Mouse (Mus musculus): ENCODE data around the gene Zbtb18. TPM values are rescaled to one million over a fixed set of nuclear protein-coding genes. Genes with fewer than 3 reads are reported as not detected.

Zbtb18 gene
- polyA plus RNA-seq, 2 experiments = 0.55 to 4.5 TPM

GRCm38 (mm10) chr1:177478578-177478977 lies 36.4 kb downstream of the Zbtb18 start:
- no peak overlapping the region for H3K4me2 ChIP-seq (ENCODE audit: low read depth)
- no peaks in the 10 kb centered on the region for H3K9me3 ChIP-seq (ENCODE audit: control insufficient read depth, low read length)

GRCm38 (mm10) chr1:177479356-177480004 lies 37.3 kb downstream of the Zbtb18 start:
- DNase-seq (ENCODE audit: low read depth in 3 of 3, low spot score in 3 of 3) (no peak), ATAC-seq (ENCODE audit: insufficient read depth) (no peak)
- WGBS (ENCODE audit: insufficient replicate concordance) = 58% methylated on average over 10 of the region's 10 CpGs
- Histone ChIP-seq H3K36me3 (replicated peaks; ENCODE audit: control insufficient read depth, insufficient read depth, low read depth) (no peaks in the 10 kb centered on the region), H3K9me3 (ENCODE audit: control insufficient read depth, low read length) (no peaks in the 10 kb centered on the region), H3K4me1 (replicated peaks; ENCODE audit: control insufficient read depth in 2 of 2, insufficient read depth in 2 of 2, low read length in 1 of 2) (peaks cover 0 to 5% of the 10 kb centered on the region in 2 experiments; a peak in 2 of 4 replicates), H3K9ac (replicated peaks) (no peak overlapping the region), H3K4me3 (ENCODE audit: insufficient read depth in 1 of 2, low read depth in 2 of 2, low read length in 2 of 2) (no peak overlapping the region), H3K27me3 (ENCODE audit: control insufficient read depth, insufficient read depth, low read length) (no peaks in the 10 kb centered on the region), H3K27ac (no peak overlapping the region), H3K4me2 (ENCODE audit: low read depth) (no peak overlapping the region)
- TF ChIP-seq CTCF (IDR thresholded peaks at IDR 0.05; ENCODE audit: low read depth) (no peak), EP300 (IDR thresholded peaks at IDR 0.05; ENCODE audit: low read depth) (no peak)

More at GRCm38 (mm10) chr1:177478578-177478977, 36.4 kb downstream of the Zbtb18 start:
- no peaks in the 10 kb centered on the region for H3K27me3 ChIP-seq (ENCODE audit: control insufficient read depth, insufficient read depth, low read length)
- peaks cover 0 to 5% of the 10 kb centered on the region in 2 experiments; a peak in 2 of 4 replicates for H3K4me1 ChIP-seq (replicated peaks; ENCODE audit: control insufficient read depth in 2 of 2, insufficient read depth in 2 of 2, low read length in 1 of 2)
- H3K9ac ChIP-seq (replicated peaks) = no peak overlapping the region
- no peak for DNase-seq (ENCODE audit: low read depth in 3 of 3, low spot score in 3 of 3)
- no peak overlapping the region for H3K4me3 ChIP-seq (ENCODE audit: insufficient read depth in 1 of 2, low read depth in 2 of 2, low read length in 2 of 2)
- no peak for ATAC-seq (ENCODE audit: insufficient read depth)
- WGBS (ENCODE audit: insufficient replicate concordance) = 13% methylated on average over 2 of the region's 2 CpGs
- H3K27ac ChIP-seq = no peak overlapping the region
- H3K36me3 ChIP-seq (replicated peaks; ENCODE audit: control insufficient read depth, insufficient read depth, low read depth) = no peaks in the 10 kb centered on the region
- no peak for TF ChIP-seq EP300 (IDR thresholded peaks at IDR 0.05; ENCODE audit: low read depth)
- no peak for TF ChIP-seq CTCF (IDR thresholded peaks at IDR 0.05; ENCODE audit: low read depth)

- ATAC-seq (ENCODE audit: insufficient read depth) = no peak
- Histone ChIP-seq H3K27ac (no peak overlapping the region), H3K4me2 (ENCODE audit: low read depth) (no peak overlapping the region), H3K4me3 (ENCODE audit: insufficient read depth in 1 of 2, low read depth in 2 of 2, low read length in 2 of 2) (no peak overlapping the region), H3K36me3 (replicated peaks; ENCODE audit: control insufficient read depth, insufficient read depth, low read depth) (no peaks in the 10 kb centered on the region), H3K9ac (replicated peaks) (no peak overlapping the region), H3K4me1 (replicated peaks; ENCODE audit: control insufficient read depth in 2 of 2, insufficient read depth in 2 of 2, low read length in 1 of 2) (peaks cover 0 to 5% of the 10 kb centered on the region in 2 experiments; a peak in 1 of 4 replicates), H3K27me3 (ENCODE audit: control insufficient read depth, insufficient read depth, low read length) (no peaks in the 10 kb centered on the region), H3K9me3 (ENCODE audit: control insufficient read depth, low read length) (no peaks in the 10 kb centered on the region)
- 20% methylated on average over 2 of the region's 2 CpGs for WGBS (ENCODE audit: insufficient replicate concordance)
- no peak for TF ChIP-seq CTCF (IDR thresholded peaks at IDR 0.05; ENCODE audit: low read depth)
- TF ChIP-seq EP300 (IDR thresholded peaks at IDR 0.05; ENCODE audit: low read depth) = no peak
- no peak for DNase-seq (ENCODE audit: low read depth in 3 of 3, low spot score in 3 of 3)
These were observed 41.5 kb downstream of the Zbtb18 start for GRCm38 (mm10) chr1:177483612-177484011.

- no peak for TF ChIP-seq CTCF (IDR thresholded peaks at IDR 0.05; ENCODE audit: low read depth)
- no peaks in the 10 kb centered on the region for H3K36me3 ChIP-seq (replicated peaks; ENCODE audit: control insufficient read depth, insufficient read depth, low read depth)
- no peak overlapping the region for H3K27ac ChIP-seq
- peaks cover 0 to 5% of the 10 kb centered on the region in 2 experiments; a peak in 1 of 4 replicates for H3K4me1 ChIP-seq (replicated peaks; ENCODE audit: control insufficient read depth in 2 of 2, insufficient read depth in 2 of 2, low read length in 1 of 2)
- WGBS (ENCODE audit: insufficient replicate concordance) = 48% methylated on average over 7 of the region's 7 CpGs
- ATAC-seq (ENCODE audit: insufficient read depth) (no peak), DNase-seq (ENCODE audit: low read depth in 3 of 3, low spot score in 3 of 3) (no peak)
- no peak overlapping the region for H3K4me2 ChIP-seq (ENCODE audit: low read depth)
- H3K9ac ChIP-seq (replicated peaks) = no peak overlapping the region
- no peaks in the 10 kb centered on the region for H3K27me3 ChIP-seq (ENCODE audit: control insufficient read depth, insufficient read depth, low read length)
- no peak overlapping the region for H3K4me3 ChIP-seq (ENCODE audit: insufficient read depth in 1 of 2, low read depth in 2 of 2, low read length in 2 of 2)
- no peaks in the 10 kb centered on the region for H3K9me3 ChIP-seq (ENCODE audit: control insufficient read depth, low read length)
These were observed 42.1 kb downstream of the Zbtb18 start for GRCm38 (mm10) chr1:177484280-177484679.

GRCm38 (mm10) chr1:177484680-177485079 lies 42.5 kb downstream of the Zbtb18 start:
- H3K27me3 ChIP-seq (ENCODE audit: control insufficient read depth, insufficient read depth, low read length) = no peaks in the 10 kb centered on the region
- no peak overlapping the region for H3K27ac ChIP-seq
- DNase-seq (ENCODE audit: low read depth in 3 of 3, low spot score in 3 of 3) (no peak), ATAC-seq (ENCODE audit: insufficient read depth) (no peak)
- no peak overlapping the region for H3K9ac ChIP-seq (replicated peaks)
- H3K4me1 ChIP-seq (replicated peaks; ENCODE audit: control insufficient read depth in 2 of 2, insufficient read depth in 2 of 2, low read length in 1 of 2) = peaks cover 0 to 5% of the 10 kb centered on the region in 2 experiments; a peak in 1 of 4 replicates
- no peak overlapping the region for H3K4me3 ChIP-seq (ENCODE audit: insufficient read depth in 1 of 2, low read depth in 2 of 2, low read length in 2 of 2)
- no peaks in the 10 kb centered on the region for H3K36me3 ChIP-seq (replicated peaks; ENCODE audit: control insufficient read depth, insufficient read depth, low read depth)
- TF ChIP-seq EP300 (IDR thresholded peaks at IDR 0.05; ENCODE audit: low read depth) (no peak), CTCF (IDR thresholded peaks at IDR 0.05; ENCODE audit: low read depth) (no peak)
- no peaks in the 10 kb centered on the region for H3K9me3 ChIP-seq (ENCODE audit: control insufficient read depth, low read length)
- H3K4me2 ChIP-seq (ENCODE audit: low read depth) = no peak overlapping the region
- WGBS (ENCODE audit: insufficient replicate concordance) = 31% methylated on average over 7 of the region's 7 CpGs
